Mouse (Mus musculus): ENCODE measurements around the gene Epha8. TPM values are rescaled to one million over a fixed set of nuclear protein-coding genes. Genes with fewer than 3 reads are reported as not detected.

Gene Epha8
- polyA plus RNA-seq (2016; fragmentation: Nextera tagmentation; extraction: Ambion mirVana): 2.4 and 4.6 TPM in 2 replicates

- peak within 1 kb of the TSS; percentile 55 for H3K4me3 ChIP-seq
- H3K27ac ChIP-seq: 0 out of 2 replicates have a peak within 1 kb of the TSS, but pooled peaks have one; percentile 35
- H3K36me3 ChIP-seq: no peaks in the 10 kb centered on the region
- DNase-seq (ENCODE audit: low spot score): no peak
- no peaks in the 10 kb centered on the region for H3K9me3 ChIP-seq
- H3K27me3 ChIP-seq (ENCODE audit: insufficient read depth, poor library complexity, severe bottlenecking): peaks cover 98% of the 10 kb centered on the region
- H3K4me1 ChIP-seq (replicated peaks): peaks cover 59% of the 10 kb centered on the region
- WGBS: 5% methylated on average over 75 of the region's 75 CpGs
Observed at GRCm38 (mm10) chr4:136956751-136957446, at the start of gene Epha8. Gene Epha8 (minus strand): TSS chr4:136956816.

- no peak overlapping the region for H3K4me3 ChIP-seq
- no peaks in the 10 kb centered on the region for H3K27me3 ChIP-seq (ENCODE audit: insufficient read depth, poor library complexity, severe bottlenecking)
- peaks cover 13% of the 10 kb centered on the region for H3K4me1 ChIP-seq (replicated peaks)
- H3K27ac ChIP-seq: no peak overlapping the region
- no peaks in the 10 kb centered on the region for H3K9me3 ChIP-seq
- DNase-seq (ENCODE audit: low spot score): no peak
- peaks cover 43% of the 10 kb centered on the region for H3K36me3 ChIP-seq
- WGBS: 92% methylated on average over 3 of the region's 3 CpGs
Observed at GRCm38 (mm10) chr4:137001825-137002224, 45.2 kb upstream of the Epha8 start.

- peaks cover 13% of the 10 kb centered on the region for H3K4me1 ChIP-seq (replicated peaks)
- H3K36me3 ChIP-seq: peaks cover 44% of the 10 kb centered on the region
- H3K27ac ChIP-seq: no peak overlapping the region
- no peaks in the 10 kb centered on the region for H3K9me3 ChIP-seq
- H3K4me3 ChIP-seq: no peak overlapping the region
- no peaks in the 10 kb centered on the region for H3K27me3 ChIP-seq (ENCODE audit: insufficient read depth, poor library complexity, severe bottlenecking)
- WGBS: 88% methylated on average over 7 of the region's 7 CpGs
- DNase-seq (ENCODE audit: low spot score): no peak
Observed at GRCm38 (mm10) chr4:137001020-137001419, 44.4 kb upstream of the Epha8 start.

GRCm38 (mm10) chr4:136998371-136998770 lies 41.8 kb upstream of the Epha8 start:
- Histone ChIP-seq H3K27me3 (ENCODE audit: insufficient read depth, poor library complexity, severe bottlenecking) (no peaks in the 10 kb centered on the region), H3K9me3 (no peaks in the 10 kb centered on the region), H3K36me3 (peaks cover 71% of the 10 kb centered on the region), H3K4me1 (replicated peaks) (0 out of 2 replicates have a peak, but pooled peaks cover 4% of the 10 kb centered on the region), H3K27ac (no peak overlapping the region), H3K4me3 (no peak overlapping the region)
- no peak for DNase-seq (ENCODE audit: low spot score)
- 89% methylated on average over 7 of the region's 7 CpGs for WGBS

- H3K36me3 ChIP-seq: peaks cover 76% of the 10 kb centered on the region
- H3K9me3 ChIP-seq: no peaks in the 10 kb centered on the region
- no peak overlapping the region for H3K27ac ChIP-seq
- DNase-seq (ENCODE audit: low spot score): no peak
- 92% methylated on average over 12 of the region's 12 CpGs for WGBS
- H3K4me1 ChIP-seq (replicated peaks): 0 out of 2 replicates have a peak, but pooled peaks cover 4% of the 10 kb centered on the region
- H3K4me3 ChIP-seq: no peak overlapping the region
- no peaks in the 10 kb centered on the region for H3K27me3 ChIP-seq (ENCODE audit: insufficient read depth, poor library complexity, severe bottlenecking)
Observed at GRCm38 (mm10) chr4:136997723-136998345, 41.2 kb upstream of the Epha8 start.

- H3K4me3 ChIP-seq: no peak overlapping the region
- WGBS: 79% methylated on average over 7 of the region's 7 CpGs
- H3K27me3 ChIP-seq (ENCODE audit: insufficient read depth, poor library complexity, severe bottlenecking): no peaks in the 10 kb centered on the region
- H3K36me3 ChIP-seq: peaks cover 79% of the 10 kb centered on the region
- H3K4me1 ChIP-seq (replicated peaks): 0 out of 2 replicates have a peak, but pooled peaks cover 4% of the 10 kb centered on the region
- no peak overlapping the region for H3K27ac ChIP-seq
- no peaks in the 10 kb centered on the region for H3K9me3 ChIP-seq
- no peak for DNase-seq (ENCODE audit: low spot score)
Observed at GRCm38 (mm10) chr4:136996933-136997332, 40.3 kb upstream of the Epha8 start.

- Histone ChIP-seq H3K27me3 (ENCODE audit: insufficient read depth, poor library complexity, severe bottlenecking) (no peaks in the 10 kb centered on the region), H3K4me1 (replicated peaks) (0 out of 2 replicates have a peak, but pooled peaks cover 4% of the 10 kb centered on the region), H3K27ac (no peak overlapping the region), H3K36me3 (peaks cover 84% of the 10 kb centered on the region), H3K9me3 (no peaks in the 10 kb centered on the region), H3K4me3 (no peak overlapping the region)
- DNase-seq (ENCODE audit: low spot score): no peak
- 92% methylated on average over 14 of the region's 14 CpGs for WGBS
Observed at GRCm38 (mm10) chr4:136995361-136995760, 38.7 kb upstream of the Epha8 start.

- 63% methylated on average over 9 of the region's 9 CpGs for WGBS
- peaks cover 47% of the 10 kb centered on the region for H3K27me3 ChIP-seq (ENCODE audit: insufficient read depth, poor library complexity, severe bottlenecking)
- no peaks in the 10 kb centered on the region for H3K9me3 ChIP-seq
- no peak overlapping the region for H3K4me3 ChIP-seq
- H3K27ac ChIP-seq: no peak overlapping the region
- no peak for DNase-seq (ENCODE audit: low spot score)
- H3K4me1 ChIP-seq (replicated peaks): peaks cover 22% of the 10 kb centered on the region
- peaks cover 25% of the 10 kb centered on the region for H3K36me3 ChIP-seq
Observed at GRCm38 (mm10) chr4:136981993-136982695, 25.5 kb upstream of the Epha8 start.

- Histone ChIP-seq H3K27ac (no peak overlapping the region), H3K9me3 (no peaks in the 10 kb centered on the region), H3K4me3 (no peak overlapping the region), H3K36me3 (peaks cover 17% of the 10 kb centered on the region), H3K27me3 (ENCODE audit: insufficient read depth, poor library complexity, severe bottlenecking) (peaks cover 54% of the 10 kb centered on the region), H3K4me1 (replicated peaks) (peaks cover 24% of the 10 kb centered on the region)
- 6% methylated on average over 12 of the region's 12 CpGs for WGBS
- DNase-seq (ENCODE audit: low spot score): peak; percentile 72
Observed at GRCm38 (mm10) chr4:136981347-136981746, 24.7 kb upstream of the Epha8 start.

- H3K36me3 ChIP-seq: peaks cover 13% of the 10 kb centered on the region
- no peak overlapping the region; the same call in 1 of the 2 replicates for H3K27ac ChIP-seq
- no peak for DNase-seq (ENCODE audit: low spot score)
- H3K4me1 ChIP-seq (replicated peaks): peaks cover 24% of the 10 kb centered on the region
- WGBS: 83% methylated on average over 4 of the region's 4 CpGs
- H3K27me3 ChIP-seq (ENCODE audit: insufficient read depth, poor library complexity, severe bottlenecking): peaks cover 54% of the 10 kb centered on the region
- H3K9me3 ChIP-seq: no peaks in the 10 kb centered on the region
- no peak overlapping the region for H3K4me3 ChIP-seq
Observed at GRCm38 (mm10) chr4:136980921-136981320, 24.3 kb upstream of the Epha8 start.

- no peak for DNase-seq (ENCODE audit: low spot score)
- peaks cover 30% of the 10 kb centered on the region for H3K4me1 ChIP-seq (replicated peaks)
- peaks cover 80% of the 10 kb centered on the region for H3K27me3 ChIP-seq (ENCODE audit: insufficient read depth, poor library complexity, severe bottlenecking)
- no peak overlapping the region for H3K4me3 ChIP-seq
- H3K36me3 ChIP-seq: no peaks in the 10 kb centered on the region
- WGBS: 59% methylated on average over 8 of the region's 8 CpGs
- no peaks in the 10 kb centered on the region for H3K9me3 ChIP-seq
- no peak overlapping the region for H3K27ac ChIP-seq
Observed at GRCm38 (mm10) chr4:136977244-136977643, 20.6 kb upstream of the Epha8 start.

- Histone ChIP-seq H3K27me3 (ENCODE audit: insufficient read depth, poor library complexity, severe bottlenecking) (peaks cover 89% of the 10 kb centered on the region), H3K4me1 (replicated peaks) (peaks cover 65% of the 10 kb centered on the region), H3K27ac (0 out of 2 replicates have a peak overlapping the region, but pooled peaks have one; percentile 25), H3K9me3 (no peaks in the 10 kb centered on the region), H3K4me3 (no peak overlapping the region), H3K36me3 (no peaks in the 10 kb centered on the region)
- DNase-seq (ENCODE audit: low spot score): peak; percentile 70
- WGBS: 9% methylated on average over 6 of the region's 6 CpGs
Observed at GRCm38 (mm10) chr4:136970939-136971338, 14.3 kb upstream of the Epha8 start.
